Mouse (Mus musculus) cortical plate, adult 2 months (tissue): ENCODE measurements at regions not wholly inside any gene's neighbourhood (a gene's known extent, or its start where the extent isn't known, plus 50 kb on each side); places are given as distances from the start of the nearest gene placed in this dataset.

Experiments
- H3K27ac ChIP-seq: fragments of 200-500 bp; 2 replicates; pipeline ENCODE4 v1.5.1; 2012; ENCODE audit warnings: low read length, control low read depth, inconsistent platforms; ENCODE audit not compliant: insufficient read depth
- H3K4me1 ChIP-seq: fragments of 200-500 bp; 2 replicates; pipeline ENCODE4 v1.6.1; 2011; ENCODE audit warnings: low read length; ENCODE audit not compliant: control insufficient read depth, insufficient read depth
- H3K4me3 ChIP-seq: fragments of 200-500 bp; 2 replicates; pipeline ENCODE4 v1.5.1; 2011; ENCODE audit warnings: mild to moderate bottlenecking, low read length, control low read depth; ENCODE audit not compliant: insufficient read depth
- CTCF ChIP-seq: fragments of 200-500 bp; IDR thresholded peaks from 2 replicates; pipeline ENCODE4 v1.5.1; 2011; ENCODE audit warnings: mild to moderate bottlenecking, control low read depth, low read length; ENCODE audit not compliant: insufficient read depth; ENCODE audit errors: extremely low read depth
- POLR2A ChIP-seq: fragments of 200-500 bp; IDR thresholded peaks from 2 replicates; pipeline ENCODE4 v1.6.1; 2011; ENCODE audit warnings: mild to moderate bottlenecking, low read length, control low read depth; ENCODE audit not compliant: insufficient read depth; ENCODE audit errors: extremely low read depth

GRCm38 (mm10) chr13:63749997-63750396 lies 65.0 kb upstream of the Ercc6l2 start:
- Histone ChIP-seq H3K4me1 (no peaks in the 10 kb centered on the region), H3K27ac (no peak overlapping the region), H3K4me3 (no peak overlapping the region)
- TF ChIP-seq CTCF (no peak), POLR2A (no peak)

DNA sequence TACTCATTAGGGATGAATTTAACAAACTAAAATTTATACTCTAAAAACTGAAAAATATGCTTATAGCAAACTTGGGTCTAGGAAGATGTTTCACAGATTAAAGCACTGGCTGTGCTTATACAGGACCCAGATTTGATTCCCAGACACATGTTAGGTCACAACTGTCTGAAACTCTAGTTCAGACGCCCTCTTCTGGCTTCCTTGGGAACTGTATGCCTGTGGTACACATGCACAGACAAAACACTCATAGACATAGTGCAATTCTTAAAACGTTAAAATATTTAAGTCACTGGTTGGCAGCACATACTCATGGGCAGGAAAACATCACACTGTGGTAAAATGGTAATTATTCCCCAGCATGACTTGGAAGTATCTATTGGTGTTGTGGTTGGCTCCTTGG lies 63.8 kb upstream of the Ercc6l2 start:
- Histone ChIP-seq H3K4me1 (no peaks in the 10 kb centered on the region), H3K4me3 (no peak overlapping the region), H3K27ac (no peak overlapping the region)
- TF ChIP-seq POLR2A: no peak
- no peak for TF ChIP-seq CTCF

DNA sequence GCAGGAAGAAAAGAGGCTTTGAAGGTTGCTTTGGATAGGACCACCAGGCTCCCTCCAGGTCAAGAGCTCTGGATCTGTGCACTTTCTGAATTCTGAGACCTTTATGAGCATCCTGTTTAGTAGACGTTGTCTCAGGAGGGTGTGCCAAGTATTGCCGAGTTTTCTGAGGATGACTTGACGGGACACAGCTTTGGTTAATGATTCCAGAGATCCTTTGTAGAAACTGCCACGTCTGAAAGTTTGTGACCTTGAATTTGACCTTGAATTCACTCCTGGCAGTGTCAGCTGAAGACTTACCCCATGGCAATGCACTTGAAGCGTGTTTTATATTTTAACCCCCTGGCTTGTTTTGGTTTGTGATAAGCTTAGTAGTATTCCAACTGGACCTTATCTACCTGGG lies 58.0 kb upstream of the Ercc6l2 start:
- TF ChIP-seq CTCF (no peak), POLR2A (no peak)
- Histone ChIP-seq H3K4me1 (no peaks in the 10 kb centered on the region), H3K27ac (no peak overlapping the region), H3K4me3 (no peak overlapping the region)

- H3K27ac ChIP-seq: no peak overlapping the region
- H3K4me1 ChIP-seq: no peaks in the 10 kb centered on the region
- no peak overlapping the region for H3K4me3 ChIP-seq
- TF ChIP-seq POLR2A: no peak
- TF ChIP-seq CTCF: no peak
Measured at GRCm38 (mm10) chr13:63761542-63761941, 53.5 kb upstream of the Ercc6l2 start.
